ENCODE assay signal across 12 mouse cellular contexts in the genomic region with DNA sequence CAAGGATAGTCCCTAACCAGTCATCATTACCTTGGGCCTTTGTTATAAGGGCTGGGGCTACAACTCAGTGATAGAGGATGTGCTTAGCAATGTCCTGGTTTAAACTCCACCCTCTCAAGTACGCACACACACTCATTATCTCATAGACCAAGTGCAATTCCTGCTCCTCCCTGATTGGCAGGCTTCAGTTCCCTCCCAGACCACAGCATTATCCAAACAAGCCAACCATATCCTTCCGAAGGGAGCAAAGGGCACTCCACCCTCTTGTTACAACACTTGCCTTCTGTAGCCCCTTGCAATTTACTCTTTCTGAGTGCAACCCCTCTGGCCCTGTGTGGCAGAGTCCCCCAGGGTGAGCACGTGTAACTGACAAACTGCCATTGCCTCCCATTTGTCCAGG. TPM values are rescaled to one million over a fixed set of nuclear protein-coding genes. Genes with fewer than 3 reads are reported as not detected.
DNase-seq lines count a peak whose midpoint lies in the region; ATAC-seq and TF ChIP-seq lines count a peak whose summit lies in the region.
"Had no signal": no experiment of that assay in that cellular context is flagged by ENCODE, and none has a peak within 500 bp of the region (broad histone marks: within the 10 kb centered on the region; RNA-seq: fewer than 3 reads in every experiment).

No protein-coding gene starts in this region.

- H3K9me3 ChIP-seq in liver, embryonic 11.5 days (ENCODE audit: control insufficient read depth, low read length): no peaks in the 10 kb centered on the region
- H3K9me3 ChIP-seq: embryonic facial prominence, embryonic 13.5 days; midbrain, embryonic 15.5 days had no signal

- H3K4me1 ChIP-seq in liver, embryonic 11.5 days (replicated peaks; ENCODE audit: control insufficient read depth, insufficient read depth, low read length): peaks cover 22% of the 10 kb centered on the region
- H3K4me1 ChIP-seq: midbrain, embryonic 15.5 days had no signal

- no peaks in the 10 kb centered on the region for H3K79me2 ChIP-seq in myocyte (ENCODE audit: control insufficient read depth, insufficient read depth)

- no peaks in the 10 kb centered on the region for H3K27me3 ChIP-seq in liver, embryonic 11.5 days (replicated peaks; ENCODE audit: control insufficient read depth, insufficient read depth, low read length)
- no peaks in the 10 kb centered on the region for H3K27me3 ChIP-seq in myocyte (ENCODE audit: control insufficient read depth, insufficient read depth, insufficient read length)
- H3K27me3 ChIP-seq: embryonic facial prominence, embryonic 13.5 days; midbrain, embryonic 15.5 days had no signal

- H3K4me2 ChIP-seq in liver, embryonic 11.5 days: peak overlapping the region; percentile 13; the same call in 1 of the 2 replicates
- peak overlapping the region; percentile 25 for H3K4me2 ChIP-seq in myocyte (ENCODE audit: low read depth)
- H3K4me2 ChIP-seq: embryonic facial prominence, embryonic 13.5 days; midbrain, embryonic 15.5 days had no signal

- peak; percentile 95 for ATAC-seq in erythroid progenitor cell, adult 5-6 weeks (replicated peaks; ENCODE audit: low FRiP score, poor library complexity, severe bottlenecking)
- ATAC-seq in liver, embryonic 11.5 days (replicated peaks; ENCODE audit: low FRiP score): peak; percentile 96
- ATAC-seq: midbrain, embryonic 15.5 days had no signal

- TF ChIP-seq POLR2A in myocyte (IDR thresholded peaks at IDR 0.05; ENCODE audit: insufficient read length, low read depth): no peak

- H3K9ac ChIP-seq in liver, embryonic 11.5 days (ENCODE audit: low read depth, low read length): no peak overlapping the region; the same call in 1 of the 2 replicates
- H3K9ac ChIP-seq: embryonic facial prominence, embryonic 13.5 days; midbrain, embryonic 15.5 days had no signal

- H3K27ac ChIP-seq in liver, embryonic 11.5 days (ENCODE audit: low read depth, low read length): peak overlapping the region; percentile 85
- H3K27ac ChIP-seq: embryonic facial prominence, embryonic 13.5 days; heart, adult 2 months; midbrain, embryonic 15.5 days had no signal

- WGBS in liver, embryonic 11.5 days: 21% methylated on average over 3 of the region's 3 CpGs

- no peak overlapping the region for H3K4me3 ChIP-seq in liver, embryonic 11.5 days (ENCODE audit: low read depth, low read length)
- no peak overlapping the region for H3K4me3 ChIP-seq in myocyte
- H3K4me3 ChIP-seq: embryonic facial prominence, embryonic 13.5 days; heart, adult 2 months; midbrain, embryonic 15.5 days had no signal

- no peaks in the 10 kb centered on the region for H3K36me3 ChIP-seq in liver, embryonic 11.5 days (ENCODE audit: control insufficient read depth, insufficient read depth, low read length)
- H3K36me3 ChIP-seq in myocyte (ENCODE audit: control insufficient read depth, insufficient read depth): no peaks in the 10 kb centered on the region
- H3K36me3 ChIP-seq: embryonic facial prominence, embryonic 13.5 days; midbrain, embryonic 15.5 days had no signal

- DNase-seq in kidney, adult 11 months: peak; percentile 45
- no peak for DNase-seq in kidney, postnatal 10 days
- peak; percentile 56 for DNase-seq in liver, embryonic 11.5 days (ENCODE audit: low spot score)
- DNase-seq in frontal cortex, adult 2 months (ENCODE audit: extremely low spot score in 1 of 2, low spot score in 1 of 2): no peak
- no peak for DNase-seq in gastrocnemius, adult 18-20 months (ENCODE audit: low spot score)
- no peak for DNase-seq in right cerebral cortex, adult 2 months (ENCODE audit: low spot score in 2 of 2)
- DNase-seq: adrenal gland, adult 2 months; heart, adult 2 months had no signal

- no peak overlapping the region for H3ac ChIP-seq in myocyte (ENCODE audit: control insufficient read depth, insufficient read length)

TF ChIP-seq in myocyte, 11 proteins besides CTCF, POLR2A, EP300 and RAD21:
- TF ChIP-seq CEBPB (IDR thresholded peaks at IDR 0.05; ENCODE audit: insufficient read depth, poor library complexity, severe bottlenecking): 0 out of 2 replicates have a peak, but pooled peaks have one; percentile 15
- no peak for TF ChIP-seq SRF (IDR thresholded peaks at IDR 0.05; ENCODE audit: control insufficient read depth, insufficient read length, low read depth)

RNA-seq across cellular contexts. Expression of a gene that starts 15.6 kb away (rescaled TPM):
- 103 and 115 TPM in 2 replicates for total RNA-seq in erythroid progenitor cell, adult 5-6 weeks (2015; ENCODE audit: low replicate concordance)
- 91.8 and 101 TPM in 2 replicates for total RNA-seq in erythroid progenitor cell, adult 5-6 weeks (2017; ENCODE audit: low replicate concordance)
- 83.8 and 88.0 TPM in 2 replicates for polyA plus RNA-seq in liver, embryonic 11.5 days (2014; fragmentation: Nextera tagmentation; extraction: Ambion mirVana)
- 7.8 TPM for polyA plus RNA-seq in myocyte (2012; fragmentation: generic; extraction: Trizol)
- 13.7 and 14.1 TPM in 2 replicates for polyA plus RNA-seq in frontal cortex, adult 2 months (2012; rRNA removed)
- total RNA-seq in gastrocnemius, adult 18-20 months (2021): 1 to 10 TPM; 8.3 to 8.8 TPM

Comparison
In these comparisons a context has a peak if more than half of its experiments do, and no peak if none do; other contexts are left out.
1. DNase-seq: peak in kidney, adult 11 months (single experiment) and liver, embryonic 11.5 days (single experiment); none in kidney, postnatal 10 days (single experiment), frontal cortex, adult 2 months (0 of 2), gastrocnemius, adult 18-20 months (single experiment) and right cerebral cortex, adult 2 months (0 of 2).